Comparison of ENCODE assay signal across 12 mouse cellular contexts in the genomic region with DNA sequence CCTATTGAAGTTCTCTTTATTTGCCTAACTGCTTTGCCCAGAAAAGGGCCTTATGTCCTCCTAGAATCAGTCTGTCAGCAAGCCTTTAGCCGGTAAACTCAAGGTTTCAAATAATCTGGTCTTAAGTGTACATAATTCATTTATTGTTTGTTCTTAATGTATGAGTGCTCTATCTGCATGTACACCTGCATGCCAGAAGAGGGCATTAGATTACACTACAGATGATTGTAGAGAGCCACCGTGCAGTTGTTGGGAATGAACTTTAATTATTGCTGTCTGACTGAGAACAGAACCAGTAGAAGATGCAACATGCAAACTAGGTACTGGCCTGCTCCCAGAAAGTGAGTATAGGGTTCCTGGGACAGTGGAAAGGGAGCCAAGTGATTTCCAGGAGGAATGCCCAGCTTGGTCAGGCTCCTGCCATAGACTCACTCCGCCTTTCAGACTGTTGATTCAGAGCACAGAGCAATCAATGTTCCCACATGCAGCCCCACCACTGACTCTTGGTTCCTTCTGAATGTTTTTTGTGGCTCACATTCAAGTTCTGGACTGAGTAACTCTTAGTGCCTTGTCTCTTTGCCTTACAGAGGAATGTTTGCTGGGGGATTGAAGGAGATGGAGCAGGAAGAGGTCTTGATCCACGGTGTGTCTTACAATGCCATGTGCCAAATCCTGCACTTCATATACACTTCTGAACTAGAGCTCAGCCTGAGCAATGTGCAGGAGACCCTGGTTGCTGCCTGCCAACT. TPM values are rescaled to one million over a fixed set of nuclear protein-coding genes. Genes with fewer than 3 reads are reported as not detected.
DNase-seq lines count a peak whose midpoint lies in the region; ATAC-seq and TF ChIP-seq lines count a peak whose summit lies in the region.
"Had no signal": no experiment of that assay in that cellular context is flagged by ENCODE, and none has a peak within 500 bp of the region (broad histone marks: within the 10 kb centered on the region; RNA-seq: fewer than 3 reads in every experiment).

No protein-coding gene starts in this region.

- H3K9me3 ChIP-seq in embryonic facial prominence, embryonic 11.5 days (replicated peaks; ENCODE audit: control insufficient read depth, low read length) = no peaks in the 10 kb centered on the region
- no peaks in the 10 kb centered on the region for H3K9me3 ChIP-seq in embryonic facial prominence, embryonic 10.5 days
- H3K9me3 ChIP-seq: midbrain, embryonic 13.5 days had no signal

- H3K27ac ChIP-seq in embryonic facial prominence, embryonic 11.5 days (replicated peaks; ENCODE audit: low read depth, low read length) = no peak overlapping the region
- no peak overlapping the region for H3K27ac ChIP-seq in embryonic facial prominence, embryonic 10.5 days (replicated peaks)
- H3K27ac ChIP-seq in cortical plate, adult 2 months (ENCODE audit: insufficient read depth, low read length) = no peak overlapping the region
- H3K27ac ChIP-seq: midbrain, embryonic 13.5 days had no signal

- H3K9ac ChIP-seq in embryonic facial prominence, embryonic 11.5 days (replicated peaks; ENCODE audit: low read length) = no peak overlapping the region
- H3K9ac ChIP-seq: midbrain, embryonic 13.5 days had no signal

- H3K27me3 ChIP-seq in embryonic facial prominence, embryonic 11.5 days (ENCODE audit: control insufficient read depth, insufficient read depth, low read length) = no peaks in the 10 kb centered on the region
- no peaks in the 10 kb centered on the region for H3K27me3 ChIP-seq in embryonic facial prominence, embryonic 10.5 days (replicated peaks; ENCODE audit: low read depth, poor library complexity, severe bottlenecking)
- H3K27me3 ChIP-seq: midbrain, embryonic 13.5 days had no signal

- DNase-seq in embryonic facial prominence, embryonic 11.5 days (ENCODE audit: low spot score) = peak; percentile 20
- DNase-seq in embryonic facial prominence, embryonic 10.5 days (ENCODE audit: low spot score) = no peak
- peak; percentile 12 to 51 for DNase-seq in kidney, postnatal 25 days
- DNase-seq in kidney, postnatal 4 days = no peak
- DNase-seq in A20 (ENCODE audit: low read depth, low spot score) = peak; percentile 25
- DNase-seq in frontal cortex, postnatal 25 days (ENCODE audit: low spot score in 2 of 2) = no peak
- DNase-seq in layer of hippocampus, adult 9-11 months = no peak
- DNase-seq: kidney, postnatal 10 days; thymus, postnatal 14 days had no signal

- TF ChIP-seq CTCF in cortical plate, adult 2 months (IDR thresholded peaks at IDR 0.05; ENCODE audit: extremely low read depth, insufficient read depth, low read length) = 0 out of 2 replicates have a peak, but pooled peaks have one; percentile 2

- H3K4me3 ChIP-seq in embryonic facial prominence, embryonic 11.5 days (ENCODE audit: low read depth, low read length) = no peak overlapping the region
- no peak overlapping the region for H3K4me3 ChIP-seq in embryonic facial prominence, embryonic 10.5 days
- H3K4me3 ChIP-seq in cortical plate, adult 2 months (ENCODE audit: insufficient read depth, low read length) = no peak overlapping the region
- H3K4me3 ChIP-seq: erythroblast, embryonic 14.5 days; midbrain, embryonic 13.5 days had no signal

- H3K36me3 ChIP-seq in embryonic facial prominence, embryonic 11.5 days (replicated peaks; ENCODE audit: control insufficient read depth, insufficient read depth, low read depth, low read length) = peaks cover 5% of the 10 kb centered on the region
- H3K36me3 ChIP-seq in embryonic facial prominence, embryonic 10.5 days (replicated peaks) = peaks cover 92% of the 10 kb centered on the region

- 84% methylated on average over 4 of the region's 4 CpGs for WGBS in embryonic facial prominence, embryonic 11.5 days
- 85% methylated on average over 4 of the region's 4 CpGs for WGBS in embryonic facial prominence, embryonic 10.5 days

- H3K4me1 ChIP-seq in embryonic facial prominence, embryonic 11.5 days (ENCODE audit: control insufficient read depth, insufficient read depth, low read length) = no peaks in the 10 kb centered on the region
- H3K4me1 ChIP-seq in embryonic facial prominence, embryonic 10.5 days = no peaks in the 10 kb centered on the region
- H3K4me1 ChIP-seq in cortical plate, adult 2 months (ENCODE audit: control insufficient read depth, insufficient read depth, low read length) = peaks cover 1% of the 10 kb centered on the region
- H3K4me1 ChIP-seq: midbrain, embryonic 13.5 days had no signal

- ATAC-seq in embryonic facial prominence, embryonic 11.5 days (replicated peaks; ENCODE audit: insufficient number of reproducible peaks, low FRiP score, low TSS enrichment, low read depth) = no peak
- ATAC-seq: midbrain, embryonic 13.5 days had no signal

- H3K4me2 ChIP-seq in embryonic facial prominence, embryonic 11.5 days (ENCODE audit: low read depth, low read length) = no peak overlapping the region
- H3K4me2 ChIP-seq: midbrain, embryonic 13.5 days had no signal

- TF ChIP-seq POLR2A in cortical plate, adult 2 months (IDR thresholded peaks at IDR 0.05; ENCODE audit: extremely low read depth, insufficient read depth, low read length) = no peak

RNA-seq across cellular contexts. Expression of a gene that starts 11.9 kb away (rescaled TPM):
- polyA plus RNA-seq in embryonic facial prominence, embryonic 11.5 days (2014; fragmentation: Nextera tagmentation; extraction: Ambion mirVana) = 48.0 and 58.1 TPM in 2 replicates
- 64.9 and 72.8 TPM in 2 replicates for polyA plus RNA-seq in embryonic facial prominence, embryonic 10.5 days (2016; fragmentation: Nextera tagmentation; extraction: Ambion mirVana)
- 107 and 126 TPM in 2 replicates for polyA plus RNA-seq in cortical plate, adult 2 months (2012; rRNA removed)

RNA-seq across cellular contexts. Expression of a gene that starts 25.8 kb away (rescaled TPM):
- polyA plus RNA-seq in embryonic facial prominence, embryonic 11.5 days (2014; fragmentation: Nextera tagmentation; extraction: Ambion mirVana) = 13.5 and 15.3 TPM in 2 replicates
- polyA plus RNA-seq in embryonic facial prominence, embryonic 10.5 days (2016; fragmentation: Nextera tagmentation; extraction: Ambion mirVana) = 9.3 and 10.5 TPM in 2 replicates
- 3.5 and 3.7 TPM in 2 replicates for polyA plus RNA-seq in cortical plate, adult 2 months (2012; rRNA removed)

RNA-seq across cellular contexts. Expression of a gene that starts 38.6 kb away (rescaled TPM):
- 32.8 and 33.6 TPM in 2 replicates for polyA plus RNA-seq in embryonic facial prominence, embryonic 11.5 days (2014; fragmentation: Nextera tagmentation; extraction: Ambion mirVana)
- polyA plus RNA-seq in embryonic facial prominence, embryonic 10.5 days (2016; fragmentation: Nextera tagmentation; extraction: Ambion mirVana) = 50.3 and 50.5 TPM in 2 replicates
- polyA plus RNA-seq in cortical plate, adult 2 months (2012; rRNA removed) = 65.9 and 67.5 TPM in 2 replicates

Comparison
In these comparisons a context has a peak if more than half of its experiments do, and no peak if none do; other contexts are left out.
1. DNase-seq: peak in embryonic facial prominence, embryonic 11.5 days (single experiment), kidney, postnatal 25 days (2 of 2) and A20 (single experiment); none in embryonic facial prominence, embryonic 10.5 days (single experiment), kidney, postnatal 4 days (0 of 2), frontal cortex, postnatal 25 days (0 of 2) and layer of hippocampus, adult 9-11 months (single experiment).